Mouse (Mus musculus): Measurements from ENCODE around the gene Dhx38.

DNA sequence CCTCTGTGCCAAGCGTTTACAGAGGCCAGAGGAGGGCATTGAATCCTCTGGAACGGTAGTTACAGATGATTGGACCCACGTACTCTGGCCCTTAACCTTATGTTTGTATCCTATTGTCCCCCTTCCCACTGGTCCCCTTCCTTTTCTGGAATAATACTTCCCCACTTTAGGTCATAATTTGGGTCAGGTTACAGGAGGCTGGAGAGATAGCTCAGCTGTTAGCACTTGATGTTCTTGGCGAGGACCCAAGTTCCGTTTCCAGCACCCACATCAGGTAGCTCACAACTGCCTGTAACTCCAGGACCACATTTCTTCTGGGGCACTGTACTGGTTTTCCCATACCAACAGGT lies 43.5 kb upstream of the Dhx38 start:
- no peak for TF ChIP-seq CTCF (IDR thresholded peaks at IDR 0.05; ENCODE audit: extremely low read depth, insufficient read length, insufficient replicate concordance, low read depth, low read length)
- TF ChIP-seq POLR2A (IDR thresholded peaks at IDR 0.05; ENCODE audit: low read depth, low read length), result no peak
